Mouse (Mus musculus) heart, postnatal 14 days (tissue): ENCODE results near the gene Retreg1. TPM values are rescaled to one million over a fixed set of nuclear protein-coding genes. Genes with fewer than 3 reads are reported as not detected.

Experiments used
- microRNA-seq, 2 experiments: library from miRNA; unstranded; fragments of <30 nt; microRNA quantifications; one replicate each; pipeline ENCODE4 v1.2.0; 2021 to 2022
- total RNA-seq, 2 experiments: library from RNA; stranded (reverse); gene quantifications; 2 replicates each; pipeline ENCODE4 v1.2.3; 2021

Retreg1 gene
- total RNA-seq, 2 experiments from 2014 or later = 159 to 163 TPM

Small RNA genes within 50 kb of the gene (microRNA-seq; reads per million reads assigned to microRNA genes)
- gene Mir7212 = 0.12 to 0.54 reads per million in 2 experiments

Other genes starting within 250 kb of the Retreg1 start
- gene Myo10, start 220.7 kb upstream of the Retreg1 start, total RNA-seq = 10 to 100 TPM; 64.7 to 66.9 TPM
- gene Zfp622, start 141.2 kb downstream of the Retreg1 start, total RNA-seq = 10 to 100 TPM; 19.5 to 21.1 TPM